Mouse (Mus musculus) heart, adult 8-10 months (tissue): ENCODE data around the gene Hnrnpab. TPM values are rescaled to one million over a fixed set of nuclear protein-coding genes. Genes with fewer than 3 reads are reported as not detected.

Source experiments
- DNase-seq: peaks from one replicate; pipeline ENCODE4 v3.0.0; 2022; ENCODE audit warnings: low spot score
- total RNA-seq, 4 experiments: library from RNA; stranded (reverse); gene quantifications; 2 replicates each; pipeline ENCODE4 v1.2.4; 2022

Hnrnpab gene
- total RNA-seq, 4 experiments from 2014 or later = 119 to 149 (median 133) TPM

DNA sequence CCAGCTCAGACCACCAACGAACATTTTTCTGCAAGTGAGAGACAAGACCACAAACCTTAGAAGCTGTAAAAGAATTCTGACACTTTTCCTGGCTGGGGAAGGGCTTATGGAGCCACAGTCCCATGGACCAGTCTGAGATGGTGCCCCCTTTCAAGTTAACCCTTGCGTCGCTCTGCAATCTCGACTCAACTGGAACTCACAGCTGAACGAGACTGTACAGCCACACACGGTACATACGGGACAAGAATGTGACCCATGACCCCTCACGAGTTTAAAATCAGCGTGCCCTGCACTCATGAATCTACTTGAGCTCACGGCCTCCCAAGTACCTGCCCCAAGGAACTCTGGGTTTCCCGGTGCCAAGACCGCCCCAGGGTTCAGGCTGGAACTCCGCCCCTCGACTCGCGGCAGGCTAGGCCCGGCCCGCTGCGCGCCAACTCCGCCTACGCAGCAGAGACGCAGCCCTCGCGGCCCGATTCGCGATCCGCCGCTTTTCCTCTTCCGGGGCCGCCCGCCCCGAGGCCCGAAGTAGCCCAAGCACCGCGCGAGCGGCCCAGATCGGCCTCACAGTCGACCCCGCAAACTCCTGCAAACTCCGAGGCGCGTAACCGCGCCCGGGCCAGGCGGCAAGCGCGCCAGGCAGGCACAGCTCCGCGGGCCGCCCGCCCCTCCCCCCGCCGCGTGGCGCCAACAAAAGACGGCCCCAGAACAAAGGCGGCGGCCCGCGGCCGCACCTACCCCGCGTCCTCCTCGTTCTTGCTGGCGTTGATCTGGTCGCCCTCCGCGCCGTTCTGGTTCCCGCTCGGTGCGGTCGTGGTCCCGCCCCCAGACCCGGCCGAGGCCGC is 823 bp downstream of the Hnrnpab start:
- DNase-seq = peak; percentile 89

DNA sequence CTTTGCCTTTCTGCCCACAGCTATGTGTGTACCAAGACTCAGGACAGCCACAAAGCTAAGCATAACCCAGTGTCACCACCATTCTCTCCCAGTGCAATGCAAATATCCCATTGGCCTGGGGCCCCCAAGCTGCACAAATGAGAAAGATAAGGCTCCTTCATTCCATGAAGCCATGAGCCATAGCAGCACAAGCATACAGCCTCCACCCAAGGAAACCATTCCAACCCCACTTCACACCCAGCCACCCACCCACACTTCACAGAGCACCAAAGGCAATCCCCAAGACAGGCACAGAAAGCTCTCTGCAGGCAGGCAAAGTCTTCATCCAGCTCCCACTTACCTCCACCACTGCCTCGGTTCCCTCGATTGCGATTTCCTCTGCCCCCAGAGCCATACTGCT is 4.4 kb downstream of the Hnrnpab start:
- no peak for DNase-seq

DNA sequence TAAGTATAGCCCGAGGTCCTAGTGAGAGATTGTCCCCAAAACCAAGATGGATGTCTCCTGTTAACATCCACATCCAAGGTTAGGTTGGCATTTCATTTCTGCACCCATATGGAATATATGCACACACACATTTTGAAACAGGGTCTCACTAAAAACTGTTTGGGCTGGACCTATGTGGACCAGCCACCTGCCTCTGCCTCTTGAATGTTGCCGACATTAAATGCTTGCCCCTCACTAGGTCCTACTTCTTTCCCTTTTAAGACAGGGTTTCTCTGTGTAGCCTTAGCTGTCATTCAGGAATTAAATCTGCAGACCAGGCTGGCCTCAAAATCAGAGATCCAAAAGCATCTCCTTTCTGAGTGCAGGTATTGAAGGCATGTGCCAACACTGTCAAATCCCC is 9.1 kb downstream of the Hnrnpab start:
- DNase-seq = no peak

DNA sequence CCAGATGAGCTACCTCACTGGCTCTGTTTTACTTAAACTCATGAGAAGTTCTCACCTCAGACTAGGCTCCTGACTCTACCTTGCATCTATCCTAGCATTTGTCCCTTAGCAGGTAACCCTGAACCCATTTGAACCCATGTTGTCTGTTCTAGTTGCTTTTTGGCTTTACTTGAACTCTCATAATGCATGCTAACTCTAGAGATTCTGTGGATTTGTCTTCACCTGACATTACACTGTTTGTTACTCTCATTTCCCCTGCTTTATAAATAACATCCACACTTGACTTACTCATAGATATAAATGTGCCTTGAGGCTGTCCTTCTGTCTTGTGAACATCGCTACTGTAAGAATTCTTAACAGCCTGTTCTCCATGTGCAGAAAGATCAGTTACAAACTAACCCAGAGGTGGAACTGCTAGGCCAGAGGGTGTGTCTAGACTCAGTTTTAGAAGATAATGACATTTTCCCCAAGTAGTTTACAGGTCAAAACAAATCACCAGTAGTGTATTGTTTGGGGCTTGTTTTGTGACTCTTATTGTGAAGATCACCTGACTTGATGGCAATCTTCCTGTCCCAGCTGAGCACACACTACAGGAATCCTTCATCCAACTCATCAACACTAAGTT is 11.1 kb downstream of the Hnrnpab start:
- DNase-seq = no peak

DNA sequence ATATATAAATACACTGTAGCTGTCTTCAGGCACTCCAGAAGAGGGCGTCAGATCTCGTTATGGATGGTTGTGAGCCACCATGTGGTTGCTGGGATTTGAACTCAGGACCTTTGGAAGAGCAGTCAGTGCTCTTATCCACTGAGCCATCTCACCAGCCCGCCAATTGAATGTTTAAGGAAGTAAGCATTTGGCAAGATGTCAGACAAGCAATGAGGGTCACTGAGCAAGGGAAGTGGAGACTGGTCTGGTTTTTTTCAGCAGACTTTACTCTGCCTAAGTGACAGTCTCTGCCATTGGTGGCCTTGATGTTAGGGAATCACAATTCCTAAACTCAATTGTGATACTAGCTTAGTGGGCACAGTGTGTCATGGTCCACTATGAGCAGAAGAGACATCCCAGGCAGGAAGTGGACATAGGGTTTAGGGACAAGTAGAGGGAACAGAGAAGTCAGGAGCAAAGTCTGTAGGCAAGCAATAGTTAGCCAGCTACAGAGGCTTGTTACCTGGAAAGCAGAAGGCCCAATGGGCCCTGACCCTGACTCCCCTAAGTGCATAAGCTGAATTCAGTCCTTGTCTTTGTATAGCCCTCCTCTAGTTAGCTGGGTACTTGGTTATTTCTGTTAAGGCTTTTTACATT is 11.8 kb downstream of the Hnrnpab start:
- no peak for DNase-seq

DNA sequence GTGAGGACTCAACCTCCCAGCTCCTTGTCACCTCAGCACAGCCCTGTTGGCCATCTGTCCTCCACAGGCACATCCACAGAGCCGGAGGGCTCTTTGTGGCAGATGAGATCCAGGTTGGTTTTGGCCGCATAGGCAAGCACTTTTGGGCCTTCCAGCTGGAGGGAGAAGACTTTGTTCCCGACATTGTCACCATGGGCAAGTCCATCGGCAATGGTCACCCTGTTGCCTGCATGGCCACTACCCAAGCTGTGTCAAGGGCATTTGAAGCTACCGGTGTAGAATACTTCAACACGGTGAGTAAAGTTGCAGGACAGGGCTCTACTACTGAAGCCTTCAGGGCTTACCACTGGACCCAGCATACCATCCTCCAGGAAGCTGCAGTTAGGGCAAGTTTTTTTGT is 12.8 kb downstream of the Hnrnpab start:
- DNase-seq = no peak

DNA sequence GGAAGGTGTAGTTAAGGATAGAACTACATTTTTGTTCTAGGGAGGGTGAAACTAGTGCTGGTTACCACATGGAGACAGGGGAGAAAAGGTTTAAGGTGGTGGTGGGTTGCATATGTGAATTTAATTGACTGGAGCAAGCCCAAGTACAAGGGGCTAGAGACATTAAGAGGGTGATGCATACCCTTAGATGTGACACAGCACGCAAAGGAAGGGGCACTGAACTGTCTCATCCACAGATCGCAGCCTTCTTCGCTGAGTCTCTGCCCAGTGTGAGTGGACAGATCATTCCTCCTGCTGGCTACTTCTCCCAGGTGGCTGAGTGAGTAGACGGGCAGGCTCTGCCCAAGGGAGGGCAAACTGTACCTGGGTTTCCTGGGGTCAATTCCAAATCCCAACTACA is 13.3 kb downstream of the Hnrnpab start:
- no peak for DNase-seq

DNA sequence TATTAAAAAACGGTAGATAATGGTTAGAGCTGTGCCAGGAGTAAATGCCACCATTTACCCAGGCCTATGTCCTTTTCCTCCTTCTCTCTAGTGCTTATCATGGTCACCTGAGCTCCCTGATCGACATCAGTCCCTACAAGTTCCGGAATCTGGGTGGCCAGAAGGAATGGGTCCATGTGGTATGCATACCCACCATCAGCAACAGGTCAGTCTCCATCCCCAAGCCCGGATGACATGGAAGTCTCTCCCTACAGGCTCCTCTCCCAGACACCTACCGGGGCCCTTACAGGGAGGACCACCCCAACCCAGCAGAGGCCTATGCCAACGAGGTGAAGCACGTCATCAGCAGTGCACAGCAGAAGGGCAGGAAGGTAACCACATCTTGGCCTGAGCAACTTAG is 14.7 kb downstream of the Hnrnpab start:
- no peak for DNase-seq

DNA sequence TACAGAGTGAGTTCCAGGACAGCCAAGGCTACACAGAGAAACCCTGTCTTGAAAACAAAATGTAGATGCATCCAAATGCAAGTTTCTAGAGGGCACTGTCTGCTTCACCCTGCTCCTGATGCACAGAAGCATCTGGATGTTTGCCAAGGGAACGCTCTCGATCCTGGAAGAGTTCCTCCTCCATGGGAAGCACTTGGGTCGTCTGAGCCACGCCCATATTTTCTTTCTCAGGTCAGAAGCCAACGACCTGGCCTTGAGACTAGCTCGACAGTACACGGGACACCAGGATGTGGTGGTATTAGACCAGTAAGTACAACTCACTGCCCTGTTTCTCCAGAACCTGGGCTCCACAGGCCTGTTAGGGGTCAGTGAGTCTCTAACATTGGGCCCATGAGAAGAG is 15.5 kb downstream of the Hnrnpab start:
- DNase-seq = no peak

DNA sequence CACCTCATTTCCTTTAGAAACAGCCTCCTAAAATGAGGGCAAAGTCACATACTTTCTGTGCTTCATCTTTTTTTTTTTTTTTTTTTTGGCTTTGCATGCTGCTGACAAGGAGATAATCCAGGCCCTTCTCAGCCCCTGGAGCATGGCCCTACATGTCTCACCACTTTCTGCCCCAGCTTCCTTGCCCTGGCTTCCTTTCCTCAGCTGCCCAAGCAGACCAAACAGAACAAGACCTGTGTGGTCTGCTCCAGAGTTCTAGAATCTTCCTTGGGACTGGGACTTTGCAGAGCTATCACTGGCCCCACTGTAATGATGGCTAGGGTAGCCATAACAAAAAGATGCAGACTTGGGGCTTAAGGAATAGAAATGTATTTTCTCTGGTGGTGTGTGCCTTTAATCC is 16.6 kb downstream of the Hnrnpab start:
- no peak for DNase-seq

DNA sequence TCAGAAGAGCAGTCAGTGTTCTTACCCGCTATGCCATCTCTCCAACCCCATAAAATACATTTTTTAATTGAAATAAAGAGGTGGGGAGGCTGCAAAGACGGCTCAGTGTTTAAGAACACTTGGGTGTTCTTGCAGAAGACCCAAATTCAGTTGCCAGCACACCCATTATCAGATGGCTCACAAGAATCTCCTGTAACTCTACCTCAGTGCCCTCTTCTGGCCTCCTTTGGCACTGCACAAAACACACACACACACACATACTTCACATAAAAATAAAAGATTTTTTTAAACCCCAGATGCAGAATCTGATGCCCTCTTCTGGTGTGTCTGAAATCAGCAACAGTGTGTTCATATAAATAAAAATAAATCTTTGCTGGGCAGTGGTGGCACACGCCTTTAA is 17.8 kb downstream of the Hnrnpab start:
- DNase-seq = no peak

DNA sequence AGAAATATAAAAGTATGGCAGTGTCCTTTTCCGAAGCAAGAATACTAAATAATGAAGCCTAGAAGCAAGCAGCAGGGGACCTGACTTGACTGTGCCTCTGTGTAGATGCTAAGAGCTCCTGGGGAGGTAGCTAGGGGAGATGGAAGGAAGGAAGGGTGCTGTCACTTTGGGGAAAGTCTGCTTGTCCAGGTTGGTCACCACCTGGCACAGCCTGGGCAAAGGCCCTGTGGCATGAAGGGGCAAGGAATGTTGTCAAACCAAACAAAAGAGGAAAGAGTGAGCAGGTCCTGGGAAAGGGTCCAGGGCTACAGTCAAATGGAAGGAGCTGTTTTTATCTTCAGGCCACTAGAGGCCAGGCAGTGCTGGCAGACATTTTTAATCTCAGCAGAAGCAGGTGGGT is 19.6 kb downstream of the Hnrnpab start:
- no peak for DNase-seq

DNA sequence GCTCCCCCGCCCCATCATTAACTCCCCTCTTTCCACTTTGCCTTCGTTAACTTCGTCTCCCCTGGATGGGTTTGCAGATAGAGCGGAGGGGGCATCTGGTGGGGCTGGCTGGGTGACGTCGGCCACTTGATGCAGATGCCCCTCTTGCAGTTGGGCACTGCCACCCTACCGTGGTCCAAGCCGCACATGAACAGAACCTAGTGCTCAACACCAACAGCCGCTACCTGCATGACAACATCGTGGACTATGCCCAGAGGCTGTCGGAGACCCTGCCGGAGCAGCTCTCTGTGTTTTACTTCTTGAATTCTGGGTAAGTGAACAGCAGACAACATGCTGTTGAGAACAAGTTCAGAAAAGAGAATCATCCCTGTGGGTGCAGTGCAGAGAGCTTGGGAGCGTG is 20.2 kb downstream of the Hnrnpab start:
- no peak for DNase-seq

DNA sequence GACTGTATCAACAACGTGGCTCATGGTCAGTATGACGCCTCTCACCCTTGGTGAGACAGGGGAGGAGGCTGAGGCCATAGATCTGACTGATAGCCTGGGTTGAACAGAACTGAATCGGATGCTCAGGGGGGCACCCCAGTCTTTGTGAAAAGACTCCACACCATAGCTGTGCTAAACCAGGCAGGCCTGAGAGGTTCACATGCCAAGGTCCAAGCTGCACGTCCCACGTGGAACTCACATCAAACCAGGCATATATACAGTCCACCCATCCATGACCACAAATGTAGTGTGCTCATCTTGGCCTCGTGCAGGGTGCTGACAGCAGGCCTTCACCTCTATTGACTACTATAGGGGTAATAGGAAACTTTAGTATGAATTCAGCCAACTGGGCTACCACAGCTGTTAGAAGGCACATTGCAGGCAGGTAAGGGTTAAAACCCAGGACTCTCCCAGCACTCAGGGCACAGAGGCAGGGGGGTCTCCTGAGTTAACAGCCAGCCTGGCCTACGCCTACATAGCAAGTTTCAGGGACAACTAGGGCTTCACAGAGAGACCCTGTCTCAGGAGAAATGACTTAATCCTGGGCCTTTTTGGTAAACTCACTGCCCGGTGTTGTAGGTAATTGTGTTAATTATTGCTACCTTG is 20.9 kb downstream of the Hnrnpab start:
- no peak for DNase-seq

DNA sequence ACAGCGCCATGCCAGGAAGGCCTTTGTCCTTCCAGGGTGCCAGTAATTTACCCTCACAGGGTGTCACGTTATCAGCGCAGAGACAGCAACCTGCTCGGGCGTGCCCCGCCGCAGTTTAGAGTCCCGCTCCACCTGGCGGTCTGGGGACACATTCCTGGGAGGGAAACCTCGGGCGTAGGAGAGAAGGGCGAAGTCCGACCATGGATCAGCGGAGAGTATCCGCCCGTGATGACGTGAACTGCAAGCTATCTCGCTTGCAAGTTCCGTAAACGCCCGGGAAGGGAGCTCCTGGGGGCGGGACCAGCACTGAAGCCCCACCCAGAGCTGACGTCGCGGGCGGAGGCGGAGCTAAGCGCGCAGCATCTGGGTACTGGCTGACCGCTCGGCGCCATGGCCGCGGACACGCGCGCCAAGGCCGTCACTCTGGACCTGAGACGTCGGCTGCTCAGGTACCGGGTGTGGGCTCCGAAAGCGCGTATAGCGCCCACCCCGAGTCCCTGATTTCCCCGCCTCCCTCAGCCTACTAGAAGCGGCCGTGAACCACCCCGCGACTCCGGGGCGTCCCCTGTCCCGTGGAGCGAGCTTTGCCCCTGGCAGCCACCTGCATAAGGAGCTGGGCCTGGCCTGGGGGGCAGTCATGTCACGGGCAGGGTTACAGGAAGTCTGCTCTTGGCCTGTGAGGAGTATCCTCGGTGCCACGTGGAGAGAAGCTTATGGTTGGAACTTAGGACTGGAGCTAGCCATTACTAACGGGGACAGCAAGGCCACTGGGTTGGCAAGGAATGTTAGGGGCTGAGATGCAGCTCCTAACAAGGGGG is 22.0 kb downstream of the Hnrnpab start, which contains the start of gene Phykpl:
Gene Phykpl (plus strand): TSS at position 327 of the 818 bp plus-strand sequence.
- peak; percentile 97 for DNase-seq

DNA sequence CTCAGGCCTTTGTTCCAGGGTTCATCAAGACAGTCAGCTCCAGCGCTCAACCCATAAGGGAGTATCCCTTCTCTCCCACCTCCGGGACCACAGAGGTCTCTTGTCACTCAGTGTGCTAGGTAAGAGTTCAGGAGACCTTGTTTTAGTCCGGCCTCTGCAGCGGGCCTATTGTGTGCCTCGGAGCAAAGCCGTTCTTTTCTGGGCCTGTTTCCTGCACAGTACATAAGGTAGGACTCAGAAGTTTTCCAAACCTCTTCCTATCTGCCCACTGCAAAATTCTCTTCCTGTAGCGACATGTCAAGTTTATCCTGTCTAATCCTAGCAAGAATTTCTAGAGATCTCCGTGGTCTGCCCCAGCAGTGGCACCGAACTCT is 22.6 kb downstream of the Hnrnpab start:
- no peak for DNase-seq

DNA sequence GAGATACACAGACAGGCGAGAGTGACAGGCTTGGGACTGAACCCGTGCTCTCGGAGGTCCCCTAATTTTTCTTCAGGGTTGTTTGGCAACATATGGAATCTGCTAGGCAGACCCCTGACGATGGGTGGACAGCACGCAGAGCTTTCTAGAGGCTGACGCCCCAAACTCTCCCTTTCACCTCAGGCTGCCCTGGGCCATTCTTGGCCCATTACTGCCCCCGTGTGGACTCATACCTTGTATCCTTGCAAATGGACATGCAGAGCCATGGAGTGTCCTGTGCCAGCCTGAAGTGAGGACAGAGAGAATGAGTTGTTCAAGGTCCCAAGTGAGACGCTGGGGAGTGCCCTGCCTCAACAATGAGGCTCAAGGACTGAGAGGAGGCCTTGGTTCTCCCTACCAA is 23.9 kb downstream of the Hnrnpab start:
- peak; percentile 61 for DNase-seq

DNA sequence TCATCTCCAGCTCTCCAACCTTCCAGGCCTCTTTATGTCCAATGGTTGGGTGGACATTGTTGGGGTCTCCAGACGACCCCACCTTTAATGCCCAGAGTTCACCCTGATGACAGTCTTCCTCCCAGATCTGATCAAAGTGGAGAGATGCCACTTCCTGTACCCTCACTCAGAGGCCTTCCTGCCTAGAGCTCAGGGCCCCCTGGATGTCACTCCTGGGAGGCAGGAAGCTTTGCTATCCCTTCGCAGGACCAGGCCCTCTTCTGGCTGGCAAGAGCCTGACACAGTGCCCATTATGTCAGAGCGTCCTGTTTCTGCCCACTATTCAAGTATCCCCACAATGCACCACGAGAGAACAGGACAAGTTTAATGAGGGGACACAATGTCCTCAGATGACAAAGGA is 27.6 kb downstream of the Hnrnpab start:
- DNase-seq = no peak

DNA sequence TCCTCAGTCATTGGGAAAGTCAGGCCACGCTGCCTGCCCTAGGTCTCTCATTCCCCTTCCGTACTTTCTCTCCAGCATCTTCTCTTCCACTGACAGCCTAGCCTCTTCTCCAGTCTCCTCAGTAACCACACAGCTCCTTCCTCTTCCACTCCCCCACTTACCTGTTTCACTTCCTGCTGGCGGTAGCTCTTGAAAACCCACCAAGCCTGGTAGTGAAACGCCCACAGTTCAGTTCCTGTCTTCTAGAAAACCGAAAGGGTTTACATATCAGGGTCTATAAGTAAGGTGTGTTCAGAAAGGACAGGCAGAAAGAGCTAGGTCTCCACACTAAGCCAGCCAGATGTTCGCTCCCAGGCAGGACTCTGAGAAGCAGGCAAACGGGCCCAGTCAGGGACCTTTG is 29.1 kb downstream of the Hnrnpab start:
- DNase-seq = no peak

DNA sequence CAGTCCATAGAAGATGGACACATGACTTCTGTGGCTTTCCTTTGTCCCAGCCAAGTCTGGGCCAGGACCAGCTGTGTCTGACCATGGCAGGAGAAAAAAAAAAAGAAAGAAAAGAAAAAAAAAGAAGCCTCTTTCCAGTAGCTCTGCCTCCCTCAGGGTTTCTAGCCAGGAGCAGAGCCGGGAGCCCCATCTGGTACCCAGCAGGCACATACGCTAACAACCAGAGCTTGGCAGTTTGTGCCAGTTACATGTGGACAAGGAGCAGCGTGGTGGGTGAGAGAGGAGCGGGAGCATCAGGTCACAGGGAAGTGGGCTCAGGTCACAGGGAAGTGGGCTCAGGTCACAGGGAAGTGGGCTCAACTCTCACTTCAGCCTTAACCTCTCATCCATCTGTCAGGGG is 30.2 kb downstream of the Hnrnpab start:
- DNase-seq = no peak

DNA sequence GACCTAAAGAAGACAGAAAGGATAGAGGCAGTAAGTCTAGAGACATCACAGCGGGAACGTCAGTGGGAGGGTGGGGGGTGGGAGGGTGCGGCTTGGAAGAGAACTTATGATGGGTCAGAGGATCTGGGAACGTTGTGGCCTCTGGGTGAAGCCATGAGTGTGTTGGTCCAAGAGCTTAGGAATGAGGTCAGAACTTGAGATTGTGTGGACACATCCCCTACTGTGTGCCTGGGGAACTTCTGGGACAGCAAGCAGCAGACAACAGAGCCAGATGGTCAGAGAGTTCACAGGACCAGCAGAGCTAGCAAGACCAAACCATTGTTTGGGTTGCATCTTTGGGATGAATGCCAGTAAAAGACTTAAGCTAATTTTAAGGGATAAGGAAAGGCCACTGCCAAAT is 37.8 kb downstream of the Hnrnpab start:
- DNase-seq = no peak

DNA sequence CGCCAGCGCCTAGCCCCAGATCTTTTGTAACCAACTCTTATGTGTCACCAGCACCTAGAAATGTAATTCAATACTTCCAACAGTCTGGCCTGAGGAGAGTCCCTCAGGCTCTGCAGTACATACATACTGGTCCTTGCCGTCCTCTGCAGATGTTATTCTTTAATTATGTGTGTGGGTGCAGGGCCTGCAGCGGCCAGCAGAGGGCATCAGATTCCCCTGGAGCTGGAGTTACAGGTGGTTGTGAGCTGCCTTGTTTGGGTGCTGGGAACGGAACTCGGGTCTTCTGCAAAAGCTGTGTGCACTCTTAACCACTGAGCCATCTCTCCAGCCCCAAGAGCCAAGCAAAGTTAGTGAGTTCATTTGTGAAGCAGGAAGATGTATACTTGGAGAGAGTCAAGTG is 40.7 kb downstream of the Hnrnpab start:
- DNase-seq = no peak
